Mouse (Mus musculus) limb, embryonic 14.5 days (tissue): ENCODE data around the gene Lipf. TPM values are rescaled to one million over a fixed set of nuclear protein-coding genes. Genes with fewer than 3 reads are reported as not detected.
A peak's percentile ranks its signal among the peaks of the same experiment; 100 is the strongest.

ENCODE experiments used
- ATAC-seq: fragments of 200-750 bp; cut with Nextera tagmentation; 2 replicates; pipeline ENCODE4 v1.8.0; 2017; ENCODE audit warnings: low read depth, moderate number of reproducible peaks, moderate TSS enrichment; ENCODE audit not compliant: low FRiP score
- DNase-seq: peaks from one replicate; pipeline ENCODE4 v3.0.0-alpha.2; 2015; ENCODE audit warnings: low spot score
- H3K27ac ChIP-seq: fragments of 300-500 bp; sonication (generic); replicated peaks from 2 replicates; pipeline ENCODE4 v1.5.1; 2014; ENCODE audit warnings: low read depth, mild to moderate bottlenecking, low read length, moderate library complexity, mixed read lengths
- H3K27me3 ChIP-seq: fragments of 300-500 bp; sonication (generic); 2 replicates; pipeline ENCODE4 v1.6.1; 2014; ENCODE audit warnings: low read length, mixed read lengths; ENCODE audit not compliant: control insufficient read depth, insufficient read depth
- H3K36me3 ChIP-seq: fragments of 300-500 bp; sonication (generic); 2 replicates; pipeline ENCODE4 v1.6.1; 2014; ENCODE audit warnings: mild to moderate bottlenecking, low read length, moderate library complexity, mixed read lengths; ENCODE audit not compliant: control insufficient read depth, insufficient read depth
- H3K4me1 ChIP-seq: fragments of 300-500 bp; sonication (generic); 2 replicates; pipeline ENCODE4 v1.6.1; 2014; ENCODE audit warnings: antibody characterized with exemption, low read length, mixed read lengths; ENCODE audit not compliant: control insufficient read depth, insufficient read depth
- H3K4me2 ChIP-seq: fragments of 300-500 bp; sonication (generic); replicated peaks from 2 replicates; pipeline ENCODE4 v1.6.1; 2014; ENCODE audit warnings: low read depth, mild to moderate bottlenecking, low read length, moderate library complexity; ENCODE audit not compliant: severe bottlenecking
- H3K4me3 ChIP-seq: fragments of 300-500 bp; sonication (generic); replicated peaks from 2 replicates; pipeline ENCODE4 v1.5.1; 2014; ENCODE audit warnings: low read length
- H3K9ac ChIP-seq: fragments of 300-500 bp; sonication (generic); 2 replicates; pipeline ENCODE4 v1.6.1; 2014; ENCODE audit warnings: mild to moderate bottlenecking, low read depth, low read length, moderate library complexity; ENCODE audit not compliant: severe bottlenecking
- H3K9me3 ChIP-seq: fragments of 300-500 bp; sonication (generic); 2 replicates; pipeline ENCODE4 v1.6.1; 2016; ENCODE audit warnings: low read length; ENCODE audit not compliant: control insufficient read depth
- POLR2A ChIP-seq: fragments of 200-500 bp; IDR thresholded peaks from 2 replicates; pipeline ENCODE4 v1.8.0; 2012; ENCODE audit warnings: inconsistent platforms, mild to moderate bottlenecking, moderate library complexity, borderline replicate concordance; ENCODE audit not compliant: insufficient read depth, insufficient read length; ENCODE audit errors: extremely low read depth
- WGBS: fragments of 180-500 bp; shearing (Covaris S2); extraction: QIAGEN DNeasy Blood & Tissue Kit; methylation state at CpG from one replicate; pipeline ENCODE4 v1.1.7; 2014; 5-methylcytosine and 5-hydroxymethylcytosine counted together
- polyA plus RNA-seq, 2 experiments: library from polyadenylated mRNA; depleted of rRNA in 1 of 2; stranded (reverse) in 1 of 2; unstranded in 1 of 2; fragments of >200 nt; fragmentation: Nextera tagmentation in 1 of 2; extraction: Ambion mirVana in 1 of 2; gene quantifications; 2 replicates each; pipeline versions ENCODE4 v1.2.1 to v1.2.3; 2012 to 2014

The Lipf gene
- polyA plus RNA-seq (2012; rRNA removed), result 0.19 TPM in 1 of 2 replicates, not detected in the other
- not detected in 2 replicates for polyA plus RNA-seq (2014; fragmentation: Nextera tagmentation; extraction: Ambion mirVana)

DNA sequence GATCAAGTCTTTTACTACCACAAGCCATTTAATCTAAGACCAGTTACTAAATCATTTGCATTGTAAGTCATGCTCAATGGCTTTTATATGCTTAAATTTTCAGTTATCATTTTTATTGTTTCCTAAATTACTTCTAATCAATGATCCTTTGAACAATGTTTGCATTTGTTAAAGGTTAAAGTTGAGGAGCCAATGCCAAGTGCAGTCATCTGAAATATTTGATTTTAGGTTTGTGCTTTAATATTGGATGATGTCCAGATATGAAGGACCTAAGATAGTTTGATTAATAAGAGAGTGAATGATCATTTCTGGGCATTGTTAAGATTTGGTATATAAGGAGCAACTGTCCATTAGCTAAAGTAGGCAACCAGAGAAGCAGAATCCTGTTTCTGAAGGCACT is at the start of gene Lipf:
Lipf (plus strand) TSS at position 301 of the 400 bp plus-strand sequence.
- Histone ChIP-seq H3K9me3 (no peaks in the 10 kb centered on the region), H3K4me1 (no peaks in the 10 kb centered on the region), H3K27ac (no peak within 1 kb of the TSS), H3K36me3 (no peaks in the 10 kb centered on the region), H3K27me3 (no peaks in the 10 kb centered on the region), H3K9ac (no peak within 1 kb of the TSS), H3K4me2 (no peak within 1 kb of the TSS), H3K4me3 (no peak within 1 kb of the TSS)
- no peak for TF ChIP-seq POLR2A
- DNase-seq (no peak), ATAC-seq (no peak)

- Histone ChIP-seq H3K4me2 (no peak overlapping the region), H3K4me3 (no peak overlapping the region), H3K9ac (no peak overlapping the region), H3K27ac (no peak overlapping the region), H3K27me3 (no peaks in the 10 kb centered on the region), H3K36me3 (no peaks in the 10 kb centered on the region), H3K9me3 (no peaks in the 10 kb centered on the region), H3K4me1 (no peaks in the 10 kb centered on the region)
- no peak for ATAC-seq
- no peak for TF ChIP-seq POLR2A
- DNase-seq, result no peak
These were observed 36.9 kb upstream of the Lipf start for GRCm38 (mm10) chr19:33924099-33924498.

GRCm38 (mm10) chr19:33979007-33979406 is 18.0 kb downstream of the Lipf start:
- Histone ChIP-seq H3K36me3 (no peaks in the 10 kb centered on the region), H3K9me3 (no peaks in the 10 kb centered on the region), H3K27ac (no peak overlapping the region), H3K27me3 (no peaks in the 10 kb centered on the region), H3K9ac (no peak overlapping the region), H3K4me1 (no peaks in the 10 kb centered on the region), H3K4me2 (no peak overlapping the region), H3K4me3 (no peak overlapping the region)
- ATAC-seq (no peak; the same call in 1 of the 2 replicates), DNase-seq (peak; percentile 60)
- 52% methylated on average over 3 of the region's 3 CpGs for WGBS
- TF ChIP-seq POLR2A, result no peak

DNA sequence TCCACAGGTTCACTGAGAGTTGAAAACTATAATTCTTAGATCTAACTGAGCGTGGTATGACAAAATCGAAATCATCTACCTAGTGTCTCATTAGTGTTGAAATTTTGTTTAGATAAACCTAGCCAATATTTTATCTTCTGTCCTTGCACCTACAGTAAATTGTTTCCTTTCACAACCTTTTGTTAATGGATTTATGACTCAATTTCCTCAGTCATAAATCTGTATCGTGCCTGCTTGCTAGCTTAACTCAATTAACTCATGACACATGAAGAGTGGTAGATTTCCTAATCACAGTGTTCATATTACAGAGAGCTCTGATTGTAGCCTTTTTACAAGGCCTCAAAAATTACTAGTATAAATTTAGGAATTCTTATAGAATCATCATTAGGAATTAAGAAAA is 22.1 kb downstream of the Lipf start:
- no peaks in the 10 kb centered on the region for H3K9me3 ChIP-seq
- H3K27me3 ChIP-seq, result no peaks in the 10 kb centered on the region
- 34% methylated on average over 3 of the region's 3 CpGs for WGBS
- no peak overlapping the region for H3K4me3 ChIP-seq
- no peak overlapping the region for H3K9ac ChIP-seq
- ATAC-seq, result no peak
- no peaks in the 10 kb centered on the region for H3K4me1 ChIP-seq
- TF ChIP-seq POLR2A, result no peak
- no peaks in the 10 kb centered on the region for H3K36me3 ChIP-seq
- no peak overlapping the region for H3K4me2 ChIP-seq
- DNase-seq, result no peak
- no peak overlapping the region for H3K27ac ChIP-seq

DNA sequence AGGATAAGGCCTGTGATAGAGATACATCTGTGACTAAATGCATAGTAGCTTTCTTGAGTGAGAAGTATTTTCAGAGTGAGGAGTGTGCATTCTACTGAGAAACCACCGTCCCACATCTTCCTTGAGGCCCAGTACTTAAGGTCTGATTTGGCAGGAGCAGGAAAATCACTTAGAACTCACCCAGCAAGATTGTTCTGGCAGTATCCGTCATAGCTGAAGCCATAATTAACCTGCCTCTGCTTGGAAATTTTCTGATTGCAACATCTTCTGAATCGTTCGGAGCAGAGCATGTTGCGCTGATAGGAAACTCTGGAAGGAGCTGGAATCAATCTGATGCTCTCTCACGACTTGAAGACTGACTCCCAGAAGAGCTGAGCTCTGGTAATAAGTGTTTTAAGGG is 47.0 kb downstream of the Lipf start, which contains the start of gene Lipk:
Lipk (plus strand) TSS at position 289 of the 400 bp plus-strand sequence.
- no peak within 1 kb of the TSS for H3K4me3 ChIP-seq
- no peak within 1 kb of the TSS for H3K4me2 ChIP-seq
- no peaks in the 10 kb centered on the region for H3K9me3 ChIP-seq
- TF ChIP-seq POLR2A, result no peak
- ATAC-seq, result no peak
- H3K4me1 ChIP-seq, result no peaks in the 10 kb centered on the region
- 78% methylated on average over 6 of the region's 6 CpGs for WGBS
- no peak within 1 kb of the TSS for H3K9ac ChIP-seq
- H3K36me3 ChIP-seq, result no peaks in the 10 kb centered on the region
- peak; percentile 6 for DNase-seq
- no peak within 1 kb of the TSS for H3K27ac ChIP-seq
- no peaks in the 10 kb centered on the region for H3K27me3 ChIP-seq
